Mouse (Mus musculus) lung, embryonic 15.5 days (tissue): ENCODE results near the gene Adcy3. TPM values are rescaled to one million over a fixed set of nuclear protein-coding genes. Genes with fewer than 3 reads are reported as not detected.

ENCODE experiments used
- ATAC-seq: fragments of 200-750 bp; cut with Nextera tagmentation; 2 replicates; pipeline ENCODE4 v1.8.0; 2017; ENCODE audit warnings: moderate number of reproducible peaks, borderline replicate concordance; ENCODE audit not compliant: low FRiP score, low TSS enrichment; ENCODE audit errors: extremely low read depth
- H3K27ac ChIP-seq: fragments of 300-500 bp; sonication (generic); 2 replicates; pipeline ENCODE4 v1.5.1; 2015; ENCODE audit warnings: moderate library complexity, mild to moderate bottlenecking, inconsistent platforms
- H3K27me3 ChIP-seq: fragments of 300-500 bp; sonication (generic); 2 replicates; pipeline ENCODE4 v1.6.1; 2015; ENCODE audit warnings: inconsistent platforms
- H3K36me3 ChIP-seq: fragments of 300-500 bp; sonication (generic); 2 replicates; pipeline ENCODE4 v1.6.1; 2015; ENCODE audit warnings: inconsistent platforms
- H3K4me1 ChIP-seq: fragments of 300-500 bp; sonication (generic); 2 replicates; pipeline ENCODE4 v1.6.1; 2015; ENCODE audit warnings: inconsistent platforms
- H3K4me2 ChIP-seq: fragments of 300-500 bp; sonication (generic); 2 replicates; pipeline ENCODE4 v1.6.1; 2015; ENCODE audit warnings: inconsistent platforms, mild to moderate bottlenecking, moderate library complexity
- H3K4me3 ChIP-seq: fragments of 300-500 bp; sonication (generic); 2 replicates; pipeline ENCODE4 v1.5.1; 2015; ENCODE audit warnings: mild to moderate bottlenecking, inconsistent platforms
- H3K9ac ChIP-seq: fragments of 300-500 bp; sonication (generic); 2 replicates; pipeline ENCODE4 v1.6.1; 2015; ENCODE audit warnings: inconsistent platforms
- H3K9me3 ChIP-seq: fragments of 300-500 bp; sonication (generic); 2 replicates; pipeline ENCODE4 v1.6.1; 2016; ENCODE audit warnings: inconsistent platforms
- WGBS: fragments of 180-500 bp; shearing (Covaris S2); methylation state at CpG from one replicate; pipeline ENCODE4 v1.1.7; 2015; 5-methylcytosine and 5-hydroxymethylcytosine counted together
- polyA plus RNA-seq: library from polyadenylated mRNA; unstranded; fragments of >200 nt; fragmentation: Nextera tagmentation; extraction: Ambion mirVana; gene quantifications from 2 replicates; pipeline ENCODE4 v1.2.1, GENCODE M21; 2015

Adcy3 gene
- polyA plus RNA-seq, 1 experiment from 2014 or later, result 10.9 TPM

- Histone ChIP-seq H3K4me1 (no peaks in the 10 kb centered on the region), H3K27ac (no peak overlapping the region), H3K27me3 (no peaks in the 10 kb centered on the region), H3K9me3 (no peaks in the 10 kb centered on the region), H3K9ac (no peak overlapping the region), H3K4me2 (no peak overlapping the region), H3K4me3 (no peak overlapping the region), H3K36me3 (no peaks in the 10 kb centered on the region)
- WGBS, result 85% methylated on average over 16 of the region's 16 CpGs
- ATAC-seq, result no peak
Observed at GRCm38 (mm10) chr12:4252742-4253655, 120.1 kb downstream of the Adcy3 start.

Other genes with a start within 250 kb of the Adcy3 start
- gene Pomc, start 178.2 kb upstream of the Adcy3 start, polyA plus RNA-seq, result 3.1 and 3.2 TPM in 2 replicates
- gene Efr3b, start 94.2 kb upstream of the Adcy3 start, polyA plus RNA-seq, result 4.0 and 4.2 TPM in 2 replicates
- 6.4 and 6.9 TPM in 2 replicates for gene Dnajc27, start 50.5 kb upstream of the Adcy3 start, polyA plus RNA-seq
- gene Ptrhd1, start 100.9 kb downstream of the Adcy3 start, polyA plus RNA-seq, result 6.1 and 6.2 TPM in 2 replicates
- gene Cenpo, start 101.2 kb downstream of the Adcy3 start, polyA plus RNA-seq, result 16.3 and 17.0 TPM in 2 replicates